Mouse (Mus musculus) liver, embryonic 13.5 days (tissue): ENCODE measurements around the gene Gm595. TPM values are rescaled to one million over a fixed set of nuclear protein-coding genes. Genes with fewer than 3 reads are reported as not detected.

Experiments
- ATAC-seq: fragments of 200-750 bp; cut with Nextera tagmentation; 2 replicates; pipeline ENCODE4 v1.8.0; 2017; ENCODE audit warnings: low read depth, mild to moderate bottlenecking, moderate number of reproducible peaks, moderate library complexity
- DNase-seq: peaks from one replicate; pipeline ENCODE4 v3.0.0; 2022
- H3K27ac ChIP-seq: fragments of 300-500 bp; sonication (generic); 2 replicates; pipeline ENCODE4 v1.5.1; 2015; ENCODE audit warnings: moderate library complexity, mild to moderate bottlenecking, inconsistent platforms
- H3K27me3 ChIP-seq: fragments of 300-500 bp; sonication (generic); 2 replicates; pipeline ENCODE4 v1.6.1; 2015; ENCODE audit warnings: mild to moderate bottlenecking, inconsistent platforms
- H3K36me3 ChIP-seq: fragments of 300-500 bp; sonication (generic); 2 replicates; pipeline ENCODE4 v1.6.1; 2015; ENCODE audit warnings: mild to moderate bottlenecking, inconsistent platforms
- H3K4me1 ChIP-seq: fragments of 300-500 bp; sonication (generic); replicated peaks from 2 replicates; pipeline ENCODE4 v1.6.1; 2015; ENCODE audit warnings: inconsistent platforms
- H3K4me2 ChIP-seq: fragments of 300-500 bp; sonication (generic); 2 replicates; pipeline ENCODE4 v1.6.1; 2015; ENCODE audit warnings: inconsistent platforms, mild to moderate bottlenecking, moderate library complexity
- H3K4me3 ChIP-seq: fragments of 300-500 bp; sonication (generic); replicated peaks from 2 replicates; pipeline ENCODE4 v1.5.1; 2015; ENCODE audit warnings: mild to moderate bottlenecking, inconsistent platforms
- H3K9ac ChIP-seq: fragments of 300-500 bp; sonication (generic); 2 replicates; pipeline ENCODE4 v1.6.1; 2015; ENCODE audit warnings: mild to moderate bottlenecking, inconsistent platforms
- H3K9me3 ChIP-seq: fragments of 300-500 bp; sonication (generic); replicated peaks from 2 replicates; pipeline ENCODE4 v1.6.1; 2016; ENCODE audit warnings: inconsistent platforms
- WGBS: fragments of 180-500 bp; shearing (Covaris S2); methylation state at CpG from one replicate; pipeline ENCODE4 v1.1.7; 2015; ENCODE audit not compliant: insufficient replicate concordance; 5-methylcytosine and 5-hydroxymethylcytosine counted together
- polyA plus RNA-seq: library from polyadenylated mRNA; unstranded; fragments of >200 nt; fragmentation: Nextera tagmentation; extraction: Ambion mirVana; gene quantifications from 2 replicates; pipeline ENCODE4 v1.2.1, GENCODE M21; 2015

Gene Gm595
- polyA plus RNA-seq = 0.17 and 0.39 TPM in 2 replicates

- WGBS = 77% methylated on average over 13 of the region's 13 CpGs
Observed at GRCm38 (mm10) chrX:48877613-48878012, at the start of gene Gm595. Gm595 (minus strand) TSS chrX:48877713.

GRCm38 (mm10) chrX:48908421-48908820, 30.9 kb upstream of the Gm595 start:
- H3K9me3 ChIP-seq = no peaks in the 10 kb centered on the region
- 80% methylated on average over 4 of the region's 4 CpGs for WGBS
- no peak for ATAC-seq
- H3K9ac ChIP-seq = no peak overlapping the region
- no peak for DNase-seq
- no peak overlapping the region for H3K27ac ChIP-seq
- no peaks in the 10 kb centered on the region for H3K36me3 ChIP-seq
- no peak overlapping the region for H3K4me3 ChIP-seq
- H3K27me3 ChIP-seq = no peaks in the 10 kb centered on the region
- H3K4me2 ChIP-seq = no peak overlapping the region
- no peaks in the 10 kb centered on the region for H3K4me1 ChIP-seq

More at GRCm38 (mm10) chrX:48877613-48878012, at the start of gene Gm595:
- no peak for DNase-seq
- Histone ChIP-seq H3K4me3 (no peak within 1 kb of the TSS), H3K9ac (no peak within 1 kb of the TSS), H3K4me2 (no peak within 1 kb of the TSS), H3K9me3 (no peaks in the 10 kb centered on the region), H3K36me3 (no peaks in the 10 kb centered on the region), H3K27me3 (no peaks in the 10 kb centered on the region), H3K4me1 (no peaks in the 10 kb centered on the region), H3K27ac (no peak within 1 kb of the TSS)
- no peak for ATAC-seq

DNA sequence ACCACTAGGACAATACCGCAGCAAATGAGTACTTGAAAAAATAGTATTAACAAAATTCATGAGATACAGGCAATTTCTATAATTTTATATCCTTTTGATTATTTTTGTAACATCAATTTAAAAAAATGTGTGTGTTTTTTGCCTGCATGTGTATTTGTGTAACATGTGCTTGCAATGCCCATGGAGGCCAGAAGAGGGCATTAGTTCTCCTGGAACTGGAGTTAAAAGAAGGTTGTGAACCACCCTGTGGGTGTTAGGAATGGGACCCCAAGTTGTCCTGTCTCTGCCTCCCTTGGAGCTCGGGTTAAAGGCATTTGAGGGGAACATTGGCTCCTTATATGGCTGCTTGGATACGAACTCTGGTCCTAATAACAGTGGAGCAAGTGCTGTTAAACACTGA, 26.2 kb upstream of the Gm595 start:
- no peaks in the 10 kb centered on the region for H3K36me3 ChIP-seq
- H3K4me3 ChIP-seq = no peak overlapping the region
- H3K27me3 ChIP-seq = no peaks in the 10 kb centered on the region
- peak; percentile 1 for DNase-seq
- no peaks in the 10 kb centered on the region for H3K9me3 ChIP-seq
- H3K4me2 ChIP-seq = no peak overlapping the region
- H3K9ac ChIP-seq = no peak overlapping the region
- WGBS = 50% methylated on average over 3 of the region's 3 CpGs
- no peaks in the 10 kb centered on the region for H3K4me1 ChIP-seq
- ATAC-seq = no peak
- H3K27ac ChIP-seq = no peak overlapping the region

GRCm38 (mm10) chrX:48899555-48899954, 22.0 kb upstream of the Gm595 start:
- H3K9ac ChIP-seq = no peak overlapping the region
- DNase-seq (no peak), ATAC-seq (no peak)
- no peak overlapping the region for H3K27ac ChIP-seq
- H3K27me3 ChIP-seq = no peaks in the 10 kb centered on the region
- 46% methylated on average over 5 of the region's 5 CpGs for WGBS
- no peaks in the 10 kb centered on the region for H3K36me3 ChIP-seq
- H3K4me3 ChIP-seq = no peak overlapping the region
- H3K4me2 ChIP-seq = no peak overlapping the region
- H3K4me1 ChIP-seq = no peaks in the 10 kb centered on the region
- no peaks in the 10 kb centered on the region for H3K9me3 ChIP-seq

- 55% methylated on average over 6 of the region's 6 CpGs for WGBS
- peak overlapping the region; percentile 23; the same call in 1 of the 2 replicates for H3K27ac ChIP-seq
- ATAC-seq (peak; percentile 81), DNase-seq (no peak)
- H3K4me2 ChIP-seq = no peak overlapping the region
- no peaks in the 10 kb centered on the region for H3K27me3 ChIP-seq
- H3K36me3 ChIP-seq = no peaks in the 10 kb centered on the region
- H3K4me3 ChIP-seq = no peak overlapping the region
- no peaks in the 10 kb centered on the region for H3K9me3 ChIP-seq
- no peaks in the 10 kb centered on the region for H3K4me1 ChIP-seq
- no peak overlapping the region for H3K9ac ChIP-seq
Observed at GRCm38 (mm10) chrX:48896803-48897202, 19.3 kb upstream of the Gm595 start.

DNA sequence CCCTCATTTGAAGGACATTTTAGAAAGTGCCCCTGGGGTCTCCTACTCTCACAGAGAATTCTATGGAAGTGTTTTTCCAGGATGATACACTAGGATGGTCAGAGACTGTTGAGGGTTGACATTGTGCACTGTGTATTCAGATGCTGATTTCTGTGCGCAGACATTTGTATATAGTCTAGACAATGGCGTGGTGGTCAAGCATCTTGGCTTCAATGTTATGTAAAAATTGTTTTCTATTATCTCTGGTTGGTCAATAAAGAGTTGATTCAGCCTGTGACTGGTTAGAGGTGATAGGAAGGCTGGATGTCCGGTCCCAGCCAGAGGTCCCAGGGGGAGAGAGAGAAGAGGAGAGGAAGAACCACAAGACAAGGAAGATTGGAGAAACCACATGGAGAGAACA, 16.4 kb upstream of the Gm595 start:
- no peaks in the 10 kb centered on the region for H3K36me3 ChIP-seq
- H3K9me3 ChIP-seq = no peaks in the 10 kb centered on the region
- no peak overlapping the region for H3K4me2 ChIP-seq
- no peak for ATAC-seq
- no peak overlapping the region for H3K27ac ChIP-seq
- H3K4me3 ChIP-seq = no peak overlapping the region
- 56% methylated on average over 3 of the region's 3 CpGs for whole genome bisulfite sequencing
- no peaks in the 10 kb centered on the region for H3K4me1 ChIP-seq
- no peak for DNase-seq
- H3K9ac ChIP-seq = no peak overlapping the region
- H3K27me3 ChIP-seq = no peaks in the 10 kb centered on the region

- H3K4me1 ChIP-seq = no peaks in the 10 kb centered on the region
- H3K27me3 ChIP-seq = no peaks in the 10 kb centered on the region
- H3K9me3 ChIP-seq = no peaks in the 10 kb centered on the region
- DNase-seq = no peak
- no peak overlapping the region for H3K27ac ChIP-seq
- ATAC-seq = no peak
- no peaks in the 10 kb centered on the region for H3K36me3 ChIP-seq
- H3K4me3 ChIP-seq = no peak overlapping the region
- 71% methylated on average over 9 of the region's 9 CpGs for WGBS
- no peak overlapping the region for H3K4me2 ChIP-seq
- H3K9ac ChIP-seq = no peak overlapping the region
Observed at GRCm38 (mm10) chrX:48890259-48890658, 12.7 kb upstream of the Gm595 start.

DNA sequence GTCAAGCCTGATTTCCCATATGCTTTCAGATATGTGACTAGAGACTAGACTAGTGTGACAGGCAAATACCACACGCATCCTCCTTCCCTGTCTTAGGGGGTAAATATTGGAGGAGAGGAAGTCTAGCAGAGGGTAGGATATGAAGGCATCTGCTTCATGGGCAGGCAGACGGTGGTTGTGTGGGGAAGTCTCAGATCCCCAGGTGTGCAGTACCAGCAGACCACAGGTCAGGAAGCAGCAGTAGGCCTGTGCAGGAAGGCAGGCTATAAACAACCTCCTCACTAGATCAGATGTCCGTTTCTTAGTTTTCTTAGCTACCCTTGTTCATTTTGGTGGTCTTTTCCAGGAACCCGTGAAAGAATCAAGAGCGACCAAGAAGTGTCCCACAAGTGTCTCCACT, 7.1 kb upstream of the Gm595 start:
- Histone ChIP-seq H3K9me3 (no peaks in the 10 kb centered on the region), H3K4me3 (no peak overlapping the region), H3K4me1 (no peaks in the 10 kb centered on the region), H3K4me2 (no peak overlapping the region), H3K27me3 (no peaks in the 10 kb centered on the region), H3K27ac (no peak overlapping the region), H3K9ac (no peak overlapping the region), H3K36me3 (no peaks in the 10 kb centered on the region)
- ATAC-seq (no peak), DNase-seq (no peak)
- 48% methylated on average over 5 of the region's 5 CpGs for WGBS

Other genes with a start within 250 kb of the Gm595 start
- not detected in 2 replicates for gene Gpr119, start 203.2 kb downstream of the Gm595 start, polyA plus RNA-seq
- gene Rbmx2, start 182.7 kb downstream of the Gm595 start, polyA plus RNA-seq = 19.9 and 20.1 TPM in 2 replicates